Mouse (Mus musculus) gastrocnemius, postnatal 25 days (tissue): ENCODE measurements around the gene Atraid. TPM values are rescaled to one million over a fixed set of nuclear protein-coding genes. Genes with fewer than 3 reads are reported as not detected.

ENCODE experiments used
- DNase-seq: peaks from one replicate; pipeline ENCODE4 v3.0.0; 2022
- total RNA-seq, 2 experiments: library from RNA; stranded (reverse); gene quantifications; 1 replicate in 1 of 2; 2 replicates in 1 of 2; pipeline ENCODE4 v1.2.3; 2021

Atraid gene
- total RNA-seq, 2 experiments from 2014 or later: 41.8 to 44.4 TPM

- peak; percentile 95 for DNase-seq
Measured at GRCm38 (mm10) chr5:31054261-31055215, 6.4 kb downstream of the Atraid start, which contains the start of gene Cad. Cad (plus strand) TSS chr5:31054780.

GRCm38 (mm10) chr5:31055216-31056140, 7.4 kb downstream of the Atraid start:
- DNase-seq: no peak

GRCm38 (mm10) chr5:31069810-31070209, 21.7 kb downstream of the Atraid start:
- no peak for DNase-seq

DNA sequence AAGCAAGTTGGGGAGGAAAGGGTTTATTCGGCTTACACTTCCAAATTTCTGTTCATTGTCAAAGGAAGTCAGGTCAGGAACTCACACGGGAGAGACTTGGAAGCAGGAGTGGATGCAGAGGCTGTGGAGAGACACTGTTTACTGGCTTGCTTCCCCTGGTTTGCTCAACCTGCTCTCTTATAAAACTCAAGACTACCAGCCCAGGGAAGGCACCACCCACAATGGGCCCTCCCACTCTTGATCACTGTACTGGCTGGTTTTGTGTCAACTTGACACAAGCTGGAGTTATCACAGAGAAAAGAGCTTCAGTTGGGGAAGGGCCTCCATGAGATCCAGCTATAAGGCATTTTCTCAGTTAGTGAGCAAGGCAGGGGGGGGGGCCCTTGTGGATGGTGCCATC, 22.9 kb downstream of the Atraid start:
- no peak for DNase-seq

GRCm38 (mm10) chr5:31071821-31072220, 23.7 kb downstream of the Atraid start:
- no peak for DNase-seq

DNA sequence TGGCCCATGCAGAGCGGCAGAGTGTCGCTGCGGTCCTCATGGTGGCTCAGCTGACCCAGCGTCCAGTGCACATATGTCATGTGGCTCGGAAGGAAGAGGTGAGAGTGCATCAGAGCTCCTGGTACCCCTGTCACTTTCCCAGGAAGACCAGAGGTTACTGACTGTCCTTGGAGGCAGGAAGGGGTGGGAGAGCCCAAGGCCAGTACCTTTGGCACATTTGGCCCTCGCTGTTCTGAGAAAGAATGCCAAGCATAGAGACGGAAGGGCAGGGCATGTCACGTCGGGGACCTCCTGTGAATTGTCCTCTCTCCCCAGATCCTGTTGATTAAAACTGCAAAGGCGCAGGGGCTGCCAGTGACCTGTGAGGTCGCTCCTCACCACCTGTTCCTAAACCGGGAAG, 25.1 kb downstream of the Atraid start:
- DNase-seq: no peak

GRCm38 (mm10) chr5:31076346-31076745, 28.2 kb downstream of the Atraid start:
- no peak for DNase-seq

DNA sequence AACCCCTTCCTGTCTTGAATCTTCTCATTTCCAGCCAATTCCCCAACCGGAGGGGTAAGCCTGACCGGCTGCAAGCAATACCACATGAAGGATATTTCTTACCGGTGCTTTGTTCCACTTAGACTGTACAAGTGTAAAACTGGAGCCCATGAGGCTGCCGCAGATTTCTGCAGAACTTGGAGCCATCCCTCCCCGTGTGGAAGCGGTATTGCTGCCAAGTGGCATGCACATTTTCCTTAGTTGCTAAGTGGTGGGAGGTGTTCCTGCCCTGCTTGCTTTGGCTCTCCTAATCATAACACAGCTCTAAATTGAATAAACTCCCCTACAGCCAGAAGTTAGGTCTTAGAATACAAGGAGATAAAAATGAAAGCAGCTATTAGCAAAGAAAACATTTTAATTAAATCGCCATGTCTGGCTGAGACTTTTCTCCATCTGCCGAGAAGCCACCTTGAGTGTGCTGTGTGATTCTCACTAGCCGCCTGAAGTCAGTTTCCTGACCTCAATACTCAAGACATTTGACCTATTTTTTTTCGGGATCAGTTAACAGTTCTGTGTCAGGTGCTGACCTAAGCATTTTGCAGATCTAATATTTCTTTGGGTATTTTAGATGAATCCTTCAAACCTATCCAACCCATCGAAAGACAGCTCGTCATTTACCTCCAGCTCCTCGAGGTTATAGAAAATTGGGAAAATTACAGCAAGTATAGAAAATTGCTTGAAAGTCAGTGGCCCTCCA, 32.1 kb downstream of the Atraid start:
- DNase-seq: no peak

DNA sequence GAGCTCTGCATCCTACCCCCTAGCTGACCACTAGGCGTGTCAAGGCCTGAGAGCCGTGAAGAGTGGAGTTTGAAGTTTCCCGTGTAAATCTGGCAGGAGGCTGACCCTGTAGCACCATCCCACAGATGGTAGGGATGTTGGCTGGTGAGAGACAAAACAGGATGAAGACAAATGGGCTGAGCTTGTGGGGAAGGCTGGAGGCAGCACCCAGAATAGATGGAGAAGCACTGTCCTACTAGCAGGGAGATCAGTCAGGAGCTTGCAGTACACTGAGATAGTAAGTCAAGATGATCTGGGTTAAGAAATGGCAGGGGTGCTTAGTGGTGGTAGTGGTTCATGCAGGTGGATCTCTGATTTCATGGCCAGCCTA, 32.7 kb downstream of the Atraid start:
- DNase-seq: no peak

DNA sequence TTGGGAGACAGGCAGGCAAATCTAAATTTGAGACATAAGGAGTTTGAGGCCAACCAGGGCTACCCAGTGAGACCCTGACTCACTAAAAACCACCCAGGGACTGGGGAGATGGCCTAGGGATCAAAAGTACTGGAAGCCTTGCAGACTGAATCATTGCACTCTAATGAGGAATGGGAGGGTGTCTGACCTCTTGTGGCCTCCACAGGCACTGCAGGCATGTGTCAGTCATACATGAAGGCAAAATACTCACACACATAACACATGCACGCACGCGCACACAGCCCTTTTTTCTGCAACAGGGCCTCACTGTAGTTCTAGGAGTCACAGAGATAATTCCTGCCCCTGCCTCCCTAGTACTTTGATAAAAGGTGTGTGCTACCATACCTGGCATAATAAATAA, 33.3 kb downstream of the Atraid start:
- no peak for DNase-seq

DNA sequence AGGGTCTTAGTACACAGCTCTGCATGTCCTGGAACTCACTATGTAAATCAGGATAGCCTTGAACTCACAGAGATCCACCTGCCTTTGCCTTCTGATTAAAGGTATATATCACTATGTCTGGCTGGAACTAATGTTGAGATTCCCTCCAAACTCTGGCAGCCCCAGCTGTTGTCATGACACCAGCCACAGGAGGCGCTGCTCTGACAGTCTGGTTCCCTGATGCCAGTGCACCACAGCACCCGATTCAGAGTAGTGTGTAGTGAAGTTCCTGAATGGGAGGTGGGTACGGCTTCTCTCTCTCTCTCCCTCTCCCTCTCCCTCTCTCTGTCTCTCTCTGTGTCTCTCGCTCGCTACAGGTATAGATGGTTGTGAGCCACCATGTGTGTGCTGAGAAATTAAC, 34.2 kb downstream of the Atraid start:
- peak; percentile 30 for DNase-seq

- DNase-seq: peak; percentile 31
Measured at GRCm38 (mm10) chr5:31082935-31083625, 35.0 kb downstream of the Atraid start.

GRCm38 (mm10) chr5:31083949-31084348, 35.8 kb downstream of the Atraid start:
- no peak for DNase-seq

DNA sequence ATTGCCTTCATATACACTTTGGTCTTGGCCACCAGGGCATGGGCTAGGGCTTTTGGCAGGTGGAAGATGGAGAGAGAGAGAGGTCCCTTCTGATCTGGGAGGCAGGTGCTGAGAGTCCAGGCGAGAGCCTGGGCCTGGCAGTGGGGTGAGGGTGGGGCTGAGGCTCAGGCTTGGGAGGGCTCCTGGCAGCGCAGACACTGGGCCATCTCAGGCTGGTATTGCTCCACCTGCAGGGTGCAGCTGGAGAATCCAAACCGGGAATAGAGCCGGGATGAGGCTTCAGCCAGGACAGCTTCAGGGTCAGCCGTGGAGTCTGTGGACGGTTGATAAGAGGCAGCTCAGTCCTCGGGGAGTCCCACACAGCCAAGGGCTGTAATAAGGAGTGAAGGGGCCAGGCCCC, 38.5 kb downstream of the Atraid start:
- DNase-seq: no peak

GRCm38 (mm10) chr5:31087131-31087530, 39.0 kb downstream of the Atraid start:
- DNase-seq: no peak

DNA sequence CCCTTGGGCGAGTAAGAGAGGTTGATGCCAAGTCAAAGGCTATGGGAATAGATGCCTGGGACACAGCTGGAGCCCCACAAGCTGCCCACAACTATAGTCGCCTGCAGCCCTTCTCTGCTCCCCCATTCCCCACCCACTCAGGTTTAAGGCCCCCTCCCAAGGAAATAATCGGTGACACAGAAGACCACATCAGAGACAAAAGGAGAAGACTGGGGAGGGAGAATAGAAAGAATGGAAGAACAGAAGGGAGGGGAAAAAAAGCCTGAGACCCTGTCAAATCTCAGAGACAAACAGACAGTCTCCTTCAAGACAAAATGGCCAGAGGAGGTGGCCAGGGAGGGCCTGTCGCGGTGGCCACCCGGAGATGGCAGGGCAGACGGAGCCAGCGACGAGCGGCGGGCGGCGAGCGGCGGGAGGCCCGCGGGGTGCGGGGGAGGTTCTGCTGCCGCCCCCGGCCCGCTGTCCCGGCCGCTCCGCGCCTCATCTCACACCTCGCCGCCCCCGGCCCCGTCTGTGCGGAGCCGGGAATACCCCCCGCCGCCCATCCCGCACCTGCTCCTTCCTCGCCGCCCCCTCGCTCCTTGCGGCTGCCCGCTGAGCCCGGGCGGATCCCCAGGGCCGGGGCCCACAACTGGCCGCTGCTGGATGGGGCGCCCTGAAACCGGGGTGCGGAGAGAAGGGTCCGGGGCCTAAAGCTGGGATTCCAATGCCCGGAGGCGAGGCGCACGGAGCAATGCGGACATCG, 44.3 kb downstream of the Atraid start:
- DNase-seq: no peak

- DNase-seq: no peak
Measured at GRCm38 (mm10) chr5:31093151-31094041, 45.3 kb downstream of the Atraid start.

DNA sequence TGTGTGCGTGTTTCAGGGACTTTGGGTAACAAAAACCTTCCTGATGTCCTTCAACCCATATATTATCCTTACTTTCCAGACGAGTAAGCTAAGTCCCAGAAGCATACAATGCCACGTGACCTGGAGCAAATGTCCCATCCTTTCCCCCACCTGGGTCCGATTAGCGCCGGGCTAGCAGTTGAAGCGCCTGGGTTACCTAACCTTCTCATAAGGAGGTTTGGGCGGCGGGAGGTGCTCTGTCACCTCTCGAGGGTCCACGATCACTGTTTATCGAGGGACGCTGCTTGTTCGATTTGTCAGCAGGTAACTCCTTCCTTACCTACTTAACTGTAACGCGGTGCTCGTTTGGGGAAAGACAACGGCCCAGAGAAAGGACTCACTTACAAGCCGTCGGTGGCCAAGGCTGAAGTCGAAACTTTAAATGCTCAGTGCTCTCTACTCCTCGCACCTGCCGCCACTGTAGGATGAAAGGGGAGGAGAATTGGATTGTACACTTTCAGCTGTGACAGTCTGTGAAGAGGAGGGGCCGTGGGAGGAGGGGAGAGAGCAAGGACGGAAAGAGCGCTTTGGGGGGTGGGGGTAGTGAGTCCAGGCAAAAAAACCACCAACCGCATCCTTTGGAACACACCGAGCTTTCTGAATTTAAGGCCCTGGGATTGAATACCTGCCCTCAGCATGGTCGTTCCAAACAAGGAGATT, 46.1 kb downstream of the Atraid start:
- no peak for DNase-seq
